Mouse (Mus musculus): ENCODE measurements around the gene Slc35b1. TPM values are rescaled to one million over a fixed set of nuclear protein-coding genes. Genes with fewer than 3 reads are reported as not detected.
A peak's percentile ranks its signal among the peaks of the same experiment; 100 is the strongest.

The Slc35b1 gene
- 10 to 100 TPM; 62.7 to 88.9 (median 78.0) TPM for total RNA-seq (2022)

DNA sequence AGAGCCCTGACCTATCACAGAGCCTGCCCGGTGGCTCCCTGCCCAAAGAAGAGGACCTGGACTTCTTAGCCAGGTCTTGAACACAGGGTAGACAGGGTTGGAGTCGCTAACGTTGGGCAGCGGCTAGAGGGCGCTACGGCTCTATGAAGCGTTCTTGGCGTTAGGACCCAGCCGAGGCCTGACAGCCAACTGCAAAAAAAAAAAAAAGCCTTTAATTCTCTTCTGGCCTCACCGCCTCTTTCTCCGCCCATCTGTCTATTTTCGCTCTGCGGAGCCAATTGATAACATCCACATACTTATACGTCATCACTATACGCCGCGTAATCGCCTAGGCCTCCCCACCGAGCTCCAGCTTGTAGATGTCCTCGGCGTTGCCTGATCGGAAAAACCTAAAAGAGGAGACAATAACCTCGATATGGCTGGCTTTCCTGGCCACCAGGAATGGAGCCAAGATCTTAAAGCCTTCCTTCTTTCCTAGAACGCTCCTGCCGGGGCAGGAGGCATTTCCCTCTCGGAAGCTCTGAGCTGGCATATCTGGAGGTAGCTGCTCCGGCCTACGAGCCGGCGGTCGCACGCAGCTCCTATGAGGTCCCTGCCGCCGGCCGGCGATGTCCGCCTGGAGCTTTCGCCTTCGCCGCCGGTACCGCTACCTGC lies at the start of gene Slc35b1:
Slc35b1 (plus strand) TSS at position 374 of the 654 bp plus-strand sequence.
- peak; percentile 95 for DNase-seq

DNA sequence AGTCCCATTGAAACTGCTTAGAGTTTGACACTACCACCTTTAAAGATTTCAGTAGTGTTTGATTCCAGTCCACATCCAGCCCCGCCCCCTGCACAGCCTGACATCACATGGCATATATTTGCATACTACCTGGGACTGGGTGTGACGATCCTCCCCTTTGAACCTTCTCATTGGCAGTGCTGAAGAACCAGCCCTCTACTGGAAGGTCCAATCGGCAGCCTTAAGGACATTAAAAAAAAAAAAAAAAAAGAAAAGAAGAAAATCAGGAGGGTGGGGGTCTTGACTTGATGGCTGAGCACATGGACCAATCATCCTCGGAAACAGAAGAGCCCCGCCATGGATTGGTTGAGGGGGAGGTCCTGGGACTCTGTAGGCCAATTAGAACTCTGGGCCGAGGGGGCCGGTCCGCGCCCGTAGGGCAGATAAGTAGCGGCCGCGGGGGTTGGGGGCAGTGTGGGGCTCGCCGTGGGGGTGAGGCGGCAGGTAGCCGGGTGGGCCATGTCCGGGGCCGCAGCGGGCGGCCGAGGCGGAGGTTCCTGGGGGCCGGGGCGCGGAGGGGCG lies 47.8 kb upstream of the Slc35b1 start, which contains the start of gene Fam117a:
Fam117a (plus strand) TSS at position 451 of the 561 bp plus-strand sequence.
- DNase-seq, result peak; percentile 86

DNA sequence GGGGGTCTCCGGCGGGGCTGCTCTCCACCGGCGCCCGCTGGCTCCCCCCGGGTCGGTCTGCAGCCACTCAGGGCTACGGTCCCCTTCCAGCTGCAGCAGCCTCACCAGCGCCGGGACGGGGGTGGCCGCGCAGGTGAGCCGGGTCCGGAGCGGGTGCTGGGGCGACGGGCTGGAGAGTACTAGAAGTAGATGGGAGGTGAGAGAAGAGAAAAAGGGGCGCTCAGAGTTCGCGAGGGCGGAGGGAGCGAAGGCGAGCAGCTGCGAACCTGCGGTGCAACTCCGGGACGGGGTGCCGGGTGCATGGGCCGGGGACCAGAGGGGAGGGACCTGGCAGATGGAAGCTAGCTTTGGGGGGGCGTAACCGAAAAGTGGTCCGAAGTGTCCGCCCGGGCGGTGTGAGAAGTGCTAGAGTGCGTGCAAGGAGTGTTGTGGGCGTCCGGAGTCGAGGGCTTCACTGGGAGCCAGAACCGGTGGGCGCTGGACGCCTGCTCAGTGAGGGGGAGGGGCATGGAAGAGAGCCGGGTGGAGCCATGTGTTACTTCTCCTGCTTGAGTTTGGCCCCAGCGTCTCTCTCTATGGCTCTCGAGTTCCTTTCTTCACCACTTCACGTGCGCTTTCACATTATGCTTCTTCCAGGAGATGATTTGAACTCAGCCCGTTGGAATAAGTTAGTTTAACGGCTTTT lies 47.2 kb upstream of the Slc35b1 start:
- DNase-seq, result peak; percentile 42

DNA sequence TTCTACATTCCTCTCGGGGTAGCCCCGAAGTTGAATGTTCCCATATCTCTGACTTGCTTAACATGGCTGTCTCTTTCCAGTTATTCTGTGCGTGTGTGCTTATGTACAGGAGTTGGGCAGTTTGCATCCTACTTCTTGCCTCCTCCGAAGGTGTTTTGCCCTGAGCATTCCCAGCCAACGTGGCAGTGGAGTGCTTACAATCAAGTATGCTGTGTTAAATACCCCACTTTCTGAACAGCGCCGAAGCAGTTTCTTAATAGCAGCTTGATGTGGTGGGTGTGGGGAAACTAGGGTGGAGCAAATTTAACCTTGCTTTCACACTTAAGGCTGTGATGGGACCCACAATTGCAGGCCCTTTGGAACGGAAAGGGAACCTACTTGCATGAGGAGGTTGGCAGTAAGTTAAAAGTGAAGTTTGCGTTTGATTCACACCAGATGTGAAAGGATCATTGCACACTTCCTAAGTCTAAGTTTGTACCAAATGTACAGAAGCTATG lies 46.6 kb upstream of the Slc35b1 start:
- no peak for DNase-seq

DNA sequence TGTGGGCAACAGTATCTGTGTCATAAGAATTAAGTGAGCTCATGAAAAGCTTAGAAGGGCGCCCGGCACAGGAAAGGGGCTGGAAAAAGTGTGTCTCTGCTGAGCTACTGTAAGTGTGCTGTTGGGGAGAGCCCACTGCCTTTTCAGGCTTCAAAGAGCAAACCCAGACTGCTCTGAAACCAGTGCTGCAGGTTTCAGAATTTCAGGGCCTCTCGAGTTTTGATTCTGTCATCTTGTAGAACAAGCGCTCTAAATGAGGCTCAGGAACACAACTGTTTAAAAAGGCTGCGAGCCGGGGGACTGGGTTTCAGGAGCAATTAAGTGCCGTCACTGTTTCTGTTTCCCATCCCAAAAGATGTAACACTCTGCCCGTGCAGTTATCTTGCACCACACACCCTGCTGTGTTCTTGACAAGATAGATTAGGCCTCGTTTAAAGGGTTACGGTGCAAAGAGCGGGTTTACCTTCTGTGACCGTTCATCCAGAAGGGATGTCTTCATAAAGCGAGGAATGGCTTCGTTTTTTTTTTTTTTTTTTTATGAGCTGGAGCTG lies 44.9 kb upstream of the Slc35b1 start:
- no peak for DNase-seq

DNA sequence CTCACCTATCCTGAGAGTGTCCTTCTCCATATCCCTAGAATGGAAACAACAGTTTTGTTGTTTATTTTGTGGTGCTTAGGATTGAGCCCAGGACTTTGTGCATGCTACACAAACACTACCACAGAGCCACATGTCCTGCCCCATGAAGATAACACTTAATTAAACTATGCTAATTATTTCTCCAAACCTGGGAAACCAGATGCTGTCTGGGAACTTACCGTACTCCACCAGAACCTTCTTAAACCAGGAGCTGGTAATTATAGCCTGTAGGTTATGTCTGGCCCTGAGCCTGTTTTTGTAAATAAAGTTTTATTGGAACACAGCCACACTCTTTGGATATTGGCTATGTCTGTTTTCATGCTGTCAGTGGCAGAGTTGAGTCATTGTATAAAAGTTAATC lies 44.2 kb upstream of the Slc35b1 start:
- DNase-seq, result no peak

DNA sequence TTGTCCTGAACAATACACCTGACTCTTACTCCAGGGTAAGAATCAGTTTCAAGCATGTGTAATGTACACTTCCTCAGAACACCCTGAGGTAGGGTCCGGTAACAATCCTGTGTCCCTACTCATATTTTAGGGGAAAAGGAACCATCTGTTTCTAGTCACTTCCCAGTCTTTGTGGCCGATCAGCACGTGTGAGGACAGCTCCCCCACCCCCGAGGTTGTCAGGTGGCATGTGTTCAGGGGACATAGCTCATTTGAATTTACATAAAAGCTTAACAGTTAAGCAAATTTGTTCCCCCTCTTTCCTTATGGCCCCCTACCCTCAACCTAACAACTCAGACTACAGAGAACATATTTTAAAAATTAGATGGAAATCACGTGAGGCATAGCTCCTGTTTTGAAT lies 43.8 kb upstream of the Slc35b1 start:
- no peak for DNase-seq

DNA sequence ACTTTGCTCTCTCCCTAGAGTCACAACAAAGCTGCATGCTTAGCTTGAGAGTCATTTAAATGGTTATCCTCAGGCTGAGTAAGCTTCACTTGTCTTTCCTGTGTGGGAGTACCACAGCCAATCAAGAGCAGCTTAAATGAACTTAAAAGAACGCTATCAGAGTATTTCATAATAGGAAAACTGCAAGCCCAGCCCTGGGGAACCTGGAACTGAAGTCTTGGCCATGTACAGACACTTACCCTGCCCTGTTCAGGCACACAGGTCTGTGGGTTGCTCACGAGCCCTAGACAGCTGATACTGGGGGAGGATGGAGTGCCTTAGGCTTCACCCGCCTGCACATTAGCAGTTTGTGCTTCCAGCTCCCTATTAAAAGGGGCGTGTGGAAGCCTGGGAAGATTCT lies 41.3 kb upstream of the Slc35b1 start:
- no peak for DNase-seq

DNA sequence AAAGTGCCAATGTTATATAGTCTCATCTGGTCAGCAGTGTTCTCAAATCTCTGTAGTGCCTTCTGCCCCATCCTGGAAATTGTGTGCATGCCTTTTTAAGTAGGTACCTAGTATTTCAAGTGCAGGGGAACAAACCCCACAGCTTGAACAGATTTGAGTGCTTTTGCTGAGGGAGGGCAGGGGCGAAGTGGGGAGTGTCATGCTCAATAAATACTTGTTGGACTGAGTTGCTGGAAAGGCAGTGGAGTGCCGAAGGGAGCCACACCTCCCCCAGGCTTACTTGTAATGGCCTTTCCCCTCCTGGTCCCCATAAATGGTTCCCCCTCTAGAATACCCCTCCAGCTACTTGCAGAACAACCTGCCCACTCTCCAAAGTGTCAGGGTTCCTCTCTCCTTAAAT lies 40.3 kb upstream of the Slc35b1 start:
- no peak for DNase-seq

DNA sequence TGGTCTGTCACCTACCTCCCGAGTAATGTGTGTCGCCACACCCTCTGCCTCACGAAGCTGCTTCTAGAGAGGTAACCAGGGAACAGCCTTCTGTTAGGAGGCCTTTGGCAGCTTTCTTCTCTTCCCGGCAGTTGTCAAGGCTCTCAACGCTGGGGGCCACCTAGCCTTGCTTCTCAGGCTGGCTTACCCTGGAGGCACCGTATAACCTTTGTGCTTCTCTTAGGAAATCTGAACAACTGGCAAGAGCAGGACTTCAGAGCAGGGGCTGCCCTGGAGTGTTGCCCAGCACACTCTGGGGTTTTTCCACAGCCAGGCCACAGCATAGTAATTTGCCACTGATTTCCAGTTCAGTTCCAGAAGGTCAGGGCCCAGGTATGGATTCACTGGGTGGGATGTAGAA lies 34.2 kb upstream of the Slc35b1 start:
- DNase-seq, result peak; percentile 43

DNA sequence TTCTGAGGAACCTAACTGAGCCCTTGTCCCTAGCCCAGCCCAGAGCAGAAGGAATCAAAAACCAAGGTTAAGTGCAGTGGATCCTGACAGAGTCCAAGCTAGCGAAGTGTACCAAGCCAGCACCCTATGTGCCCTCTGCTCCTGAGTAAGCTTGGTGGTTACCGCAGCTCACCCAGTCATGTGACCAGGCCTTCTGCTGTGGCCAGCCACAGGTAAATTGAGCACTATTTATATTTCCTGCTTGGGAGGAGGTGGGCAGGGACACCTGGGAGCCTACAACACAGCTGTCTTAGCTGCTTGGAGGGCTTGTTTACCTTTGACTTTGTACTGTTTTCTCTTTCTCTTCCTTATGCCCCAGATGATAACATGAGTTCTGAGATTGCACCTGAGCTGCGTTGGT lies 33.5 kb upstream of the Slc35b1 start:
- DNase-seq, result no peak

DNA sequence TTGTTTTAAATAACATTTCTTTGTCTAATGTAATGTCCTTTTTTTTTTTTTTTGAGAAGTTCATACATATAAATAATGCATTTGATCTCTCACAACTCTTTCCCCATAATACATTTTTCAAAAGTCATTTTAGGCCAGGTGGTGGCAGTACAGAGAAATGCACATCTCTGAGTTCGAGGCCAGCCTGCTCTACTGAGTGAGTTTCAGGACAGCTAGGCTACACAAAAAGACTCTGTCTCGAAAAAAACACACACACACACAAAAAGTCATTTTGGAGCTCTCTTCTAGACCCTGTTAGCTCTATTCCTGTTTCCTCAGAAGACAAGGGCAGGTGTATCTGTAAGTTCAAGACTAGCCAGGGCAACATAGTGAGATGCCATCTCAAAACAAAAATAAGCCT lies 31.8 kb upstream of the Slc35b1 start:
- DNase-seq, result no peak

DNA sequence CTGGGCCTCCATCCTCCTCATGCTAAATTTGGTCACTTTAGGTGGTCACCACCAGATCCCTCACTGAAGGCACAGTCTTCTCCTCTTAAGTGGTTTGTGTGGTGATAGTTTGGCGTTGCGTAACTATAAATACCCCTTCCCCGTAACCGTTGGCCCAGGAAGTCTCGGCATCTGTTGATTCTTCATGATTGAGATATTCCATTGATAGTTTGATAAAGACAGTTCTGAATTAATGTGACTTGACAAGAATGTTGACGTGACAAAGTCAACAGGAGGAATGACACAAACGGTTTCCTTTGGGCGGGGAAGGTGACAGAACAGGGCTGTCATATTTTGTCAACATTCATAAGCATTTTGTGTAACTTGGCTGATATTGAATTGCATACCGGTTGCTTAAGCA lies 31.3 kb upstream of the Slc35b1 start:
- DNase-seq, result no peak

DNA sequence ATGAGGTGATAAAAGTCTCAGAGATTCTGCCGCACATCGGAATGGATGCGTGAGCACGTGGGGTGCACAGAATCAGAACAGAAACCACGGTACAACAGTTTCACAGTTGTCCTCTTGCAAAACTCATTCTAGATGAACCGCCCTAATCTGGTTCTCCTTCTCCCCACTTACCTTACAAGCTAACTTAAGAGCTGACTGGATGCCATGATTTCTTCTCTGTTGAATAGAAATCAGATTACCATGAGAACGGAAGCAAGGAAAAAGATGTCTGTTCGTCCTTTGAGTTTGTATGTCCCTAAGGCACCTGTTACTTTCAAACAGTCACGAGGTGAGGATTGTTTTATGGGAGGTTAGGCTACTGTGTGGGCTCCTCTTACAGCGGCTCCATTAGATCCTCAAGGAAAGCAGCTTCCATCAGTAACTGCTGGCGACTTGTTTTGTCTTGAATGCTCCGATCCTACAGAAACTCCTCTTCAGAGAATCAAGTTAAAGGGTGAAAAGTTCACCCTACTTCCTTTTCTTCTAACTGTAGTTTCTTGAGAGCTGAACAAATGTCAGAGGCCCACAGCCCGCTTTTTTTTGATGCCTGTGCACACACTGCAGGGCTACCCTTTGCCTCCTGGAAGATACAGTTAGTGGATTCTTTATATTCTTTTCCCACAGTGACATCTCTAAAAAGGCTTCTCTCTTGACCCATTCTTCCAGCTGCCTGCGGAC lies 30.1 kb upstream of the Slc35b1 start:
- no peak for DNase-seq

DNA sequence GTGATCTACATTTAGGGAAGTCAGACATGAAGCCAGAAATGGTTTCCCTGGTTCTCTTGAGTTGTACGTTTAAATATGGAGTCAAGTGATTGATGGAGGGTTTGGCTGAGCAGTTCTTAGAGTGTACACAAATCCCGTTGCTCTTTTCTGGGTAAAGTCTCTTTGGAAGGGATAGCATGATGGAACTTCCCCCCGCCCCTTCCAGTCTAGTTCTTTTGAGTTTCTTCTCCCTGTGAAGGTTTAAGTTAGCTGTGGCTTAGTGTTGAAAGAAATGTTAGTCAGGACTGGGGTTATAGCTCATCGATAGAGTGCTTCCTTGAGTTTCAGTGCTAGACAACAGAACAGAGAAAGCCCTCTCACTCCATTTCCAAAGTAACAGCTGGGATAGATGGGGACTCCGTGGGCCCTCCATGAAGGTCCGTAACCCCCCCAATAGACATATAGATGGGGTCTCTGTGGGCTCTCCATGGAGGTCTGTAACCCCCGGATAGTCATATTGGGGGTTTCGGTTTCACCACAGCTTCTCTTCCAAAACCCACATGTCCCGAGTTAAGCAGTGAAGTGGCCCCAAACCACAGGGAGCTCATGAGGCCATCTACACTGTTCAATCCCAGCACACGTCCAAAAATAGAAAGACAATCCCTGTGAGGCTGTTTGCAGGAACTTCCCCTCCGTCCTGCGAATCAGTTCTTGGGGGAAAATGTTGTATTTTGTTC lies 29.4 kb upstream of the Slc35b1 start:
- DNase-seq, result no peak

DNA sequence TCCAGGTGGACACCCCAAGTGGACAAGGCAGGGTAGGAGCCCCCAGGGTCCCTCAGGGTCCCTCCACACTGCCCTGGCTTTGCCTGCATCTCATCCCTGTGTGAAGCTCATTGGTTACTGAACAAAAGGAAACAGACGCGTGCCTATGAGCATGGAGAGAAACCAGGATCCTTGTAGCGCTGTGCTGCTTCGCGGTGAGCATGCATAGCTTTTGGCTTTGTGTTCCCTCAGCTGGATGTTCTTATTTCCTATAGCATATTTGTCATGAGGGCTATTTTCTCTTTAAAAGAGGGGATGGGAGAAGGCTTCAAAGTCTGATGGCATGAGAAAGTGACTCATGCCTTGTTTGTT lies 28.9 kb upstream of the Slc35b1 start:
- no peak for DNase-seq

DNA sequence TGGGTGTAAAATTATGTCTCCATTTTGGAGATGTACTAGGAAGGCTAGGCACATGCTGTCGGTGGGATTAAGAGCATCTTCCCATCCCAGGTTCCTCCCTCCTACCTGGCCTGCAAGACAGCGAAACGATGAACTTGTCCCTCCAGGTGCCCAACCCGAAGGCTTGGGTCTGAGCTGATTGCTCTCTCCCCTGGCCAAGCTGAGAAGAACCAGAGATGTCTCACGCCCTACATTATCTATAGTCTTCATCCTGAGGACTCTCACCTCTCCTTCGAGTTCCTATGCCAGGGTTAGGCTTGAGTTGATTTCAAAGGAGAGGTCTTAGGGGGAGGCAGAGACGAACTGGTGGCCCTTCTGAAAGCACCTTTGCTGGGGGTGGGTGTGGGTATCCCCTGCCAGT lies 28.5 kb upstream of the Slc35b1 start:
- DNase-seq, result no peak

DNA sequence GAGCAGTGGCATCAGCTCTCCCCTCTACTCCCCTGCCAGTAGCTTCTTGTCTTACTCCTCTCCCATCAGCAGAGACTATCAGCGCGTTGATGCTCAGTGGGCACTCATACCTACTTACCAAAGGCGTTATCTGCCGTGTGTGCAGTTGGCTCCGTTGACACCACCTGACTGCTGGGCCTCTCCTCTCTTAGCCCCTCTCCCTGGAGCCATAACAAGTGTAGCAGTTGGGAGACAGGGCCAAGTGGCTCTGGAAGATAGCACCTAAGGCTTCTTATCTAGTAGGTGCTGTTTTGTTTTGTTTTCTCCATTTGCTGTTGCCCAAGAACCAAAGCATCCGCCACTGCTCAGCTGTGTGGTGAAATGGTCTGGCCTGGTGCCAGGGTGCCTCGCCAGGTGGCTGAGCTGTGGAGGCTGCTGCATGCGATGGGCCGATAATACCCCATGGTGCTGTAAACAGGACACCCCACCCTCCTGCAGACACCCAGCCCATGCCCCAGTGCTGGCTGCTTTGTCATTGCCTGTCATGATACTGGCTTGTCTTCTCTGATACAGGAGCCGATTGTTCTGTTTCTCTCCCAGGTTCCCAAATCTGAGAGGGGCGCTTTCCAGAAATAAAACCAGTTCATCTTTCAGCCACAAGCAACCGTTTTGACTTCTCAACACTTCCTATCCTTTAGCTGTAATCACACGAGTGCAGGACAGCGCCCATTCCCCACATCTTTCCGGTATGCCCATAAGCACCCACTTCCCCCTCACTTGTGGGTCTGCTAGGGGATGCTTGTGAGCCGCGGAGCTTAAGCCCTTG lies 27.8 kb upstream of the Slc35b1 start:
- DNase-seq, result no peak

DNA sequence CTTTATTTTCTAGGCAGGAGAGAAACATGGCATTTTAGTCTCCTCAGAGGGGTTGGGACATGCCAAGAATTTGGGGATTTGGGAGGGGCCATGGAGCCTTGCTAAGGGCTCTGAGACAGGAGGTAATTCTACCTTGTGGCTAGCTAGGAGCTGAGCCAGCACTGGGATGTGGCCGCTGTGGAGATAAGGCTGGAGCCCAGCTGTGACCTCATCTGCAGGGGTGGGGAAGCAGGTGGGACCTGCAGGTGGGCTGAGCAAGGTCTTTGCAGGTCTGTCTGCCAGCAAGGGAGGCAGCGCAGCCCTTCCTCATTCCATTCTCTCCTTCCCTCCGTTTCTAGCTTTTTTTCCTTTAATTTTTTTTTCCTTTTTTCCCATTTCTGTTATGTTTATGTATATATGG lies 26.2 kb upstream of the Slc35b1 start:
- no peak for DNase-seq

DNA sequence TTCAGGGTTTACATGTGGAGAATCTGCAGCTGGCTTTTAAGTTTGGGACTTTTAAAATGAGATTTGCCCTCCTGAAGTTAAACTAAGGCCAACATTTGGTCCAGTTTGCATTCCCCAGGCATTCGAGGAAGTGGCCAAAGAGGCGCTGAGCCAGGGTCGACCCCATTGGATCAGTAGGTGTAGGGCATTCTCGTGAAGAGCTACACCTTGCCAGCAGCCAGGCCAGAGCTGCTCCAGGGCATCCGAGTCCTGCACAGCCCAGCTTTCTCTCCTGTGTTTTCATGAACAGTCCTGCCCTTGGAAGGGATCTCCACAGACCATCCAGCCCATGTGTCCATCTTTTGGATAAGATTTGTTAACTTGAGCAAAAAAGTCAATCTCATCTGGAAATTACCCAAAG lies 20.1 kb upstream of the Slc35b1 start:
- no peak for DNase-seq

DNA sequence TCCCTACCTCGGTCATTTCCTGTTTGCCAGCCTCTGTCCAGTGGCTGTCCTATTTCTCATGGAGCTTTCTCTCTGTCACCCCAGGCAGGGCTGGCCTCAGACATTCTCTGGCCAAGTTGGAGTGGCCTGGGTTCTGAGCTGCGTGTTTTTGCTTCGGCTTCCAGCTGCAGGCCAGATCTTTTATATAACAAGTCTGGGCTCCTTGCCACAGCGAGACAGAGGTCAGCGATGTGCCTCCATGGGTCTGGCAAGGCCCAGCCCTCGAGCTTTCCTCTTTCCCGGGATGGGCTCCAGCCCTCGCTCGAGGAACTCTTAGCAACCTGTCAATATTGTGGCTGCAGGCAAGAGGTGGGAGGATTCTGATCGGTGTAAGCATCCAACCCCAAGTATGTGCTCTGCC lies 18.9 kb upstream of the Slc35b1 start:
- peak; percentile 79 for DNase-seq

Data from adrenal gland, adult 8-10 months (tissue).